Mouse (Mus musculus) kidney, adult 2 months (tissue): ENCODE measurements around the gene Ubxn2a. TPM values are rescaled to one million over a fixed set of nuclear protein-coding genes. Genes with fewer than 3 reads are reported as not detected.

Experiments used
- DNase-seq: peaks from one replicate; pipeline ENCODE4 v3.0.0; 2021
- H3K27ac ChIP-seq: fragments of 200-500 bp; 2 replicates; pipeline ENCODE4 v1.5.1; 2012; ENCODE audit warnings: low read depth, low read length, control low read depth, inconsistent platforms; ENCODE audit not compliant: insufficient read depth
- H3K27me3 ChIP-seq: fragments of 200-500 bp; replicated peaks from 2 replicates; pipeline ENCODE4 v1.6.1; 2012; ENCODE audit warnings: mild to moderate bottlenecking, moderate library complexity, low read length, inconsistent platforms; ENCODE audit not compliant: control insufficient read depth, insufficient read depth
- H3K36me3 ChIP-seq: fragments of 200-500 bp; 2 replicates; pipeline ENCODE4 v1.6.1; 2012; ENCODE audit warnings: mild to moderate bottlenecking, moderate library complexity, low read length, inconsistent platforms; ENCODE audit not compliant: control insufficient read depth, insufficient read depth
- H3K4me1 ChIP-seq: fragments of 200-500 bp; 2 replicates; pipeline ENCODE4 v1.6.1; 2011; ENCODE audit warnings: low read length; ENCODE audit not compliant: control insufficient read depth, insufficient read depth
- H3K4me3 ChIP-seq: fragments of 200-500 bp; 2 replicates; pipeline ENCODE4 v1.5.1; 2011; ENCODE audit warnings: mild to moderate bottlenecking, low read depth, low read length, control low read depth; ENCODE audit not compliant: insufficient read depth
- CTCF ChIP-seq: fragments of 200-500 bp; conservative IDR thresholded peaks from 2 replicates; pipeline ENCODE4 v1.5.1; 2011; ENCODE audit warnings: low read depth, mild to moderate bottlenecking, control low read depth, low read length, moderate library complexity, mixed read lengths; ENCODE audit not compliant: insufficient read depth, insufficient read length
- POLR2A ChIP-seq: fragments of 200-500 bp; IDR thresholded peaks from one replicate; pipeline ENCODE4 v1.6.1; 2011; ENCODE audit warnings: low read depth, low read length, control low read depth
- WGBS: fragments of 180-500 bp; shearing (Covaris S2); methylation state at CpG from one replicate; pipeline ENCODE4 v1.1.7; 2018; 5-methylcytosine and 5-hydroxymethylcytosine counted together
- polyA plus RNA-seq: library from polyadenylated mRNA; depleted of rRNA; stranded (reverse); fragments of >200 nt; gene quantifications from 2 replicates; pipeline ENCODE4 v1.2.3, GENCODE M21; 2012

Ubxn2a gene
- polyA plus RNA-seq, 1 experiment, result 10.9 TPM

DNA sequence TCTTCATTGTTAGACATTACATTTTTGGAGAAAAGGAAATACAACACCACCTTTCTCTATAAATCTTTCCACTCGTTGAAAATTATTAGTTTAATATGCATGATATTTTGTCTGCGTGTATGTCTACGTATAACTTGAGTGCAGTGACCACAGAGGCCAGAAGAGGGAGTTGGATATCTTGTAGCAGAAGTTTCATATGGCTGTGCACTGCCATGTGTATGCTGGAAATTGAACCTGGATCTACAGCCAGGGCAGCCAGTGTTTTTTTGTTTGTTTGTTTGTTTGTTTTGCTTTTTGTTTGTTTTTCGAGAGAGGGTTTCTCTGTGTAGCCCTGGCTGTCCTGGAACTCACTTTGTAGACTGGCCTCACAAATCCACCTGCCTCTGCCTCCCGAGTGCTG lies 28.5 kb downstream of the Ubxn2a start:
- no peaks in the 10 kb centered on the region for H3K27me3 ChIP-seq
- H3K4me3 ChIP-seq, result no peak overlapping the region

DNA sequence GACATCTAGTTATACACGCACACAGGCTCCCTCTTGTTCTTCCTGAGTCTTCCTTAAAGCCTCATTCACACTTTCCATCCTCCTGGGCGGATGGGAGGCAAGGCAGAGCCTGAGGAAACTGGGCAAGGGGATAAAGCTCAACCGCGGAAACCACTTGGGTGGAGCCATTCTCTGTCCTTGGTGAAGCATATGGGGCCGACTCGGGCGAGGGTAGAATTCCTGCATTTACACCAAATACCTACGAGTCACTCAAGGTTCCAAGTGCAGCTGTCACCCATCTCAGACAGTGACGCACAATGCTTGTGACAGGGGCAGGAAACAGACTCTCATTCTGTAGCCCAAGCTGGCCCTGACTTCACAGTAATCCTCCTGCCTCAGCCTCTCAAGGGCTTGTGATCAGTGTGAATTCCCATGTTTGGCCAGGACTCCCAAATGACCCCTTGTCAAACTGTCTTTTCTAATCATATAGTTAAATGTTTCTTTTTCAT lies 29.2 kb downstream of the Ubxn2a start:
- H3K27ac ChIP-seq, result no peak overlapping the region
- peaks cover 5% of the 10 kb centered on the region for H3K36me3 ChIP-seq
- WGBS, result 90% methylated on average over 9 of the region's 9 CpGs
- DNase-seq, result no peak
- 0 out of 2 replicates have a peak, but pooled peaks cover 3% of the 10 kb centered on the region for H3K4me1 ChIP-seq
- H3K27me3 ChIP-seq, result no peaks in the 10 kb centered on the region
- no peak overlapping the region for H3K4me3 ChIP-seq
- TF ChIP-seq POLR2A, result no peak
- TF ChIP-seq CTCF, result no peak

More for the DNA sequence above, 28.5 kb downstream of the Ubxn2a start:
- Histone ChIP-seq H3K27ac (no peak overlapping the region), H3K4me1 (0 out of 2 replicates have a peak, but pooled peaks cover 3% of the 10 kb centered on the region), H3K36me3 (peaks cover 5% of the 10 kb centered on the region)
- WGBS, result 92% methylated on average over 5 of the region's 5 CpGs
- peak; percentile 49 for DNase-seq
- TF ChIP-seq CTCF (no peak), POLR2A (no peak)

DNA sequence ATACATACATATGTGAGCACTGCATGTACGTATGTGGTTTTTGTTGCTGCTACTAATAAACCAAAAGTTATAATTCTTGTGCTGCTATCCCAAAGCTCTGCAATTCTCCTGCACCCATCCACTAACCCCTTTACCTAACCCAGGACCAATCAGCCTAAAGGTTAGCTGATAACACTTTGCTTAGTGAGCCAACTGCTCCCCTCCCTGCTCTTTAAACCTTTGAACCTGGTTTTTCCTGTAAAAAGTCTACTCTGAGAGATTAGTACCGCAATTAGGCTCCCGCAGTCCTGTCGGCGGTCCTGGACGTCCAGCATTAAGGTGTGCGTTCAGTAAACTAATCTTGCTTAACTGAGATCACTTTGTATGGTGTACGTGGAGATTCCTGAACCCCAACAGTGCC lies 31.9 kb downstream of the Ubxn2a start:
- Histone ChIP-seq H3K27ac (no peak overlapping the region), H3K36me3 (no peaks in the 10 kb centered on the region; the same call in 1 of the 2 replicates), H3K4me1 (0 out of 2 replicates have a peak, but pooled peaks cover 3% of the 10 kb centered on the region), H3K4me3 (no peak overlapping the region), H3K27me3 (no peaks in the 10 kb centered on the region)
- WGBS, result 88% methylated on average over 8 of the region's 8 CpGs
- DNase-seq, result no peak
- no peak for TF ChIP-seq POLR2A
- TF ChIP-seq CTCF, result no peak

- H3K27ac ChIP-seq, result no peak within 1 kb of the TSS
- 0 out of 2 replicates have a peak, but pooled peaks cover 3% of the 10 kb centered on the region for H3K4me1 ChIP-seq
- H3K36me3 ChIP-seq, result no peaks in the 10 kb centered on the region
- H3K4me3 ChIP-seq, result peak within 1 kb of the TSS; percentile 31
- no peaks in the 10 kb centered on the region for H3K27me3 ChIP-seq
- DNase-seq, result peak; percentile 83
- TF ChIP-seq CTCF (no peak), POLR2A (no peak)
- 2% methylated on average over 24 of the region's 24 CpGs for WGBS
Observed at GRCm38 (mm10) chr12:4874161-4874927, 33.2 kb downstream of the Ubxn2a start, which contains the start of gene Mfsd2b. Gene Mfsd2b (minus strand): TSS chr12:4874359.

- Histone ChIP-seq H3K4me1 (0 out of 2 replicates have a peak, but pooled peaks cover 3% of the 10 kb centered on the region), H3K4me3 (no peak overlapping the region), H3K27ac (no peak overlapping the region), H3K36me3 (no peaks in the 10 kb centered on the region), H3K27me3 (no peaks in the 10 kb centered on the region)
- no peak for DNase-seq
- TF ChIP-seq POLR2A, result no peak
- TF ChIP-seq CTCF, result no peak
- 83% methylated on average over 6 of the region's 6 CpGs for WGBS
Observed at GRCm38 (mm10) chr12:4873531-4873930, 34.0 kb downstream of the Ubxn2a start.

GRCm38 (mm10) chr12:4872983-4873477 lies 34.5 kb downstream of the Ubxn2a start:
- H3K4me3 ChIP-seq, result no peak overlapping the region
- H3K4me1 ChIP-seq, result 0 out of 2 replicates have a peak, but pooled peaks cover 3% of the 10 kb centered on the region
- H3K27ac ChIP-seq, result no peak overlapping the region
- 89% methylated on average over 5 of the region's 5 CpGs for WGBS
- H3K36me3 ChIP-seq, result no peaks in the 10 kb centered on the region
- H3K27me3 ChIP-seq, result no peaks in the 10 kb centered on the region
- DNase-seq, result no peak
- no peak for TF ChIP-seq CTCF

GRCm38 (mm10) chr12:4872273-4872672 lies 35.2 kb downstream of the Ubxn2a start:
- 64% methylated on average over 4 of the region's 4 CpGs for WGBS

More at GRCm38 (mm10) chr12:4872273-4872672, 35.2 kb downstream of the Ubxn2a start:
- TF ChIP-seq POLR2A (no peak), CTCF (no peak)
- DNase-seq, result no peak
- Histone ChIP-seq H3K4me1 (0 out of 2 replicates have a peak, but pooled peaks cover 3% of the 10 kb centered on the region), H3K4me3 (no peak overlapping the region), H3K36me3 (no peaks in the 10 kb centered on the region), H3K27me3 (no peaks in the 10 kb centered on the region), H3K27ac (no peak overlapping the region)
